Mouse (Mus musculus): Measurements from ENCODE around the gene Usp53. TPM values are rescaled to one million over a fixed set of nuclear protein-coding genes. Genes with fewer than 3 reads are reported as not detected.
A peak's percentile ranks its signal among the peaks of the same experiment; 100 is the strongest.
"Not testable (repeated sequence)": the region's sequence is repeated elsewhere in the genome, so short reads cannot be mapped to it uniquely, and the experiment has no call there.

Usp53 gene
- polyA plus RNA-seq, 1 experiment: 3.9 TPM

DNA sequence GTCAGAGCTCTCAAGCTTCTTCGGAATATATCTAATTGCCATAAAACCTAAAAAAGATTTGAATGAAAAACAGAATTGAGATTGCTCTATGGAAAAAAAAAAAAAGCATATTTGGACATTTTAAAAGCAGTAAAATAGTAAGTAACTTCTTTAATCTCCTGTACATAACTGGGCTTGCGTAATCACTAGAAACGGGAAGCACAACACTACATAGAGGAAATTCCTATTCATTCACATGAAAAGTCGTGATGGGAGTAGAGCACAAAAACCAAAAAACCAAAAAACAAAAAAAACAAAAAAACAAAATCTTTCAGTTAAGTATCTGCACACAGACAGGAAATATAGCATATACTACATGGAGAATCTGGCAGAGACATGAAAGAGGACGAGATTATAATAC is 20.0 kb downstream of the Usp53 start:
- peaks cover 8% of the 10 kb centered on the region for H3K4me1 ChIP-seq (ENCODE audit: control insufficient read depth, insufficient read depth, low read length)
- TF ChIP-seq CTCF (IDR thresholded peaks at IDR 0.05; ENCODE audit: low read depth, low read length): no peak
- no peak for TF ChIP-seq POLR2A (IDR thresholded peaks at IDR 0.05; ENCODE audit: borderline replicate concordance, low read depth, low read length)
- no peak overlapping the region for H3K27ac ChIP-seq (ENCODE audit: insufficient read depth, low read depth, low read length)
- H3K4me3 ChIP-seq (ENCODE audit: insufficient read depth, low read length): no peak overlapping the region

- TF ChIP-seq CTCF (IDR thresholded peaks at IDR 0.05; ENCODE audit: low read depth, low read length) (no peak), POLR2A (IDR thresholded peaks at IDR 0.05; ENCODE audit: borderline replicate concordance, low read depth, low read length) (no peak)
- H3K27ac ChIP-seq (ENCODE audit: insufficient read depth, low read depth, low read length): no peak overlapping the region
- H3K4me3 ChIP-seq (ENCODE audit: insufficient read depth, low read length): no peak overlapping the region
- H3K4me1 ChIP-seq (ENCODE audit: control insufficient read depth, insufficient read depth, low read length): peaks cover 3% of the 10 kb centered on the region
Measured at GRCm38 (mm10) chr3:122950129-122950528, 34.2 kb downstream of the Usp53 start.

- Histone ChIP-seq H3K4me1 (ENCODE audit: control insufficient read depth, insufficient read depth, low read length) (peaks cover 20% of the 10 kb centered on the region), H3K27ac (ENCODE audit: insufficient read depth, low read depth, low read length) (peak overlapping the region; percentile 73), H3K4me3 (ENCODE audit: insufficient read depth, low read length) (no peak overlapping the region)
- TF ChIP-seq POLR2A (IDR thresholded peaks at IDR 0.05; ENCODE audit: borderline replicate concordance, low read depth, low read length) (no peak), CTCF (IDR thresholded peaks at IDR 0.05; ENCODE audit: low read depth, low read length) (no peak)
Measured at GRCm38 (mm10) chr3:122943387-122943890, 40.9 kb downstream of the Usp53 start.

- no peak overlapping the region for H3K27ac ChIP-seq (ENCODE audit: insufficient read depth, low read depth, low read length)
- H3K4me1 ChIP-seq (ENCODE audit: control insufficient read depth, insufficient read depth, low read length): peaks cover 16% of the 10 kb centered on the region
- TF ChIP-seq CTCF (IDR thresholded peaks at IDR 0.05; ENCODE audit: low read depth, low read length) (no peak), POLR2A (IDR thresholded peaks at IDR 0.05; ENCODE audit: borderline replicate concordance, low read depth, low read length) (no peak)
- H3K4me3 ChIP-seq (ENCODE audit: insufficient read depth, low read length): no peak overlapping the region
Measured at GRCm38 (mm10) chr3:122939215-122939614, 45.1 kb downstream of the Usp53 start.

DNA sequence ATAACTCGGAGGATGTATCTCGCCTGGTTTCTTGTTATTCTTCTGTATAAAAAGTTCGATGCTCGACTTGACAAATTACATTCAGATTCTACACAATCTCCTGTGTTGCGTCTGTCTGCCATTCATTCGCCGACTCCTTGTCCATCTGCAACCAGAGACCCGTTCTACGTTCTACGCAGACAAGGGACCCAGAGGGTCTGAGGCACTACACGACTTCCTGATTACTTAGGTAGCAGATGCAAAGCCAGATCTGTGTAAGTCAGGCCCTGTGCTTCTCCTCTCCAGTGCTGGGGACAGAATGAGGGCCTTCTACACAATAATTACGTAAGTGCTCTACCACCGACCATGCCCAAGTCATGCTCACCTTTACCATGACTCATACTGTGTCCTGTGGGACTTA is 47.1 kb downstream of the Usp53 start:
- not testable (repeated sequence) for H3K4me1 ChIP-seq (ENCODE audit: control insufficient read depth, insufficient read depth, low read length)

DNA sequence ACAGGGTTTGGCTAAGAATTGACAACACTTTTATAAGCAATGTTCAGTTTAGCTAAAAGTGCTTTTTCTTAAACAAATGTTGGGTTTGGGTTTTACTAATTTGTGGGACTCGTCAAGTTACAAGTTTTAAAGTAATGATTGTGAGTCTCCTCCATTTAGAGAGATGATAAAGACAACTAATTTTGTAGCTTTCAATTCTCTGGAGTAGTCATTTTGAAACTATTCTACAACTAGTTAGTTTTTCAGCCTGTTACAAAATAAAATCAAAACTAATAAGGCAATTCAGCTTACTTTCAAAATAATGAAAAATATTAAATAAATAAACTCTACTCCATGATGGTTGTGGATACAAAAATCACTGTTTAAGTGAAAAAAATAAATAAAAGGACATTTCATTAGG is 51.8 kb downstream of the Usp53 start:
- H3K4me3 ChIP-seq (ENCODE audit: insufficient read depth, low read length): no peak overlapping the region
- no peak overlapping the region for H3K27ac ChIP-seq (ENCODE audit: insufficient read depth, low read depth, low read length)
- H3K4me1 ChIP-seq (ENCODE audit: control insufficient read depth, insufficient read depth, low read length): no peaks in the 10 kb centered on the region
- TF ChIP-seq CTCF (IDR thresholded peaks at IDR 0.05; ENCODE audit: low read depth, low read length) (no peak), POLR2A (IDR thresholded peaks at IDR 0.05; ENCODE audit: borderline replicate concordance, low read depth, low read length) (no peak)

More for the DNA sequence above, 47.1 kb downstream of the Usp53 start:
- not testable (repeated sequence) for H3K27ac ChIP-seq (ENCODE audit: insufficient read depth, low read depth, low read length); H3K4me3 ChIP-seq (ENCODE audit: insufficient read depth, low read length)

GRCm38 (mm10) chr3:122929723-122930122 is 54.6 kb downstream of the Usp53 start:
- Histone ChIP-seq H3K4me1 (ENCODE audit: control insufficient read depth, insufficient read depth, low read length) (peaks cover 4% of the 10 kb centered on the region; the same call in 1 of the 2 replicates), H3K4me3 (ENCODE audit: insufficient read depth, low read length) (no peak overlapping the region), H3K27ac (ENCODE audit: insufficient read depth, low read depth, low read length) (no peak overlapping the region)
- no peak for TF ChIP-seq POLR2A (IDR thresholded peaks at IDR 0.05; ENCODE audit: borderline replicate concordance, low read depth, low read length)
- TF ChIP-seq CTCF (IDR thresholded peaks at IDR 0.05; ENCODE audit: low read depth, low read length): no peak

- Histone ChIP-seq H3K4me3 (ENCODE audit: insufficient read depth, low read length) (peak within 1 kb of the TSS; percentile 71), H3K4me1 (ENCODE audit: control insufficient read depth, insufficient read depth, low read length) (peaks cover 4% of the 10 kb centered on the region; the same call in 1 of the 2 replicates), H3K27ac (ENCODE audit: insufficient read depth, low read depth, low read length) (peak within 1 kb of the TSS; percentile 24; the same call in 1 of the 2 replicates)
- TF ChIP-seq POLR2A (IDR thresholded peaks at IDR 0.05; ENCODE audit: borderline replicate concordance, low read depth, low read length): no peak
- TF ChIP-seq CTCF (IDR thresholded peaks at IDR 0.05; ENCODE audit: low read depth, low read length): no peak
Measured at GRCm38 (mm10) chr3:122924009-122924914, 60.0 kb downstream of the Usp53 start, which contains the start of gene 1810037I17Rik. TSS of gene 1810037I17Rik (plus strand) at chr3:122924203.

GRCm38 (mm10) chr3:122923147-122923546 is 61.2 kb downstream of the Usp53 start:
- peaks cover 7% of the 10 kb centered on the region; the same call in 1 of the 2 replicates for H3K4me1 ChIP-seq (ENCODE audit: control insufficient read depth, insufficient read depth, low read length)
- no peak overlapping the region for H3K27ac ChIP-seq (ENCODE audit: insufficient read depth, low read depth, low read length)
- TF ChIP-seq CTCF (IDR thresholded peaks at IDR 0.05; ENCODE audit: low read depth, low read length) (no peak), POLR2A (IDR thresholded peaks at IDR 0.05; ENCODE audit: borderline replicate concordance, low read depth, low read length) (no peak)
- no peak overlapping the region for H3K4me3 ChIP-seq (ENCODE audit: insufficient read depth, low read length)

Measured in bone marrow macrophage, adult 2 months (primary cell).